Mouse (Mus musculus): ENCODE results near the gene Nfkbia. TPM values are rescaled to one million over a fixed set of nuclear protein-coding genes. Genes with fewer than 3 reads are reported as not detected.

The Nfkbia gene
- polyA plus RNA-seq, 1 experiment, result 229 TPM

GRCm38 (mm10) chr12:55491516-55492183, 797 bp downstream of the Nfkbia start:
- 1% methylated on average over 49 of the region's 57 CpGs for WGBS
- no peak for DNase-seq (ENCODE audit: low read depth, low spot score)

GRCm38 (mm10) chr12:55490722-55491449, 1.6 kb downstream of the Nfkbia start:
- 19% methylated on average over 13 of the region's 13 CpGs for WGBS
- DNase-seq (ENCODE audit: low read depth, low spot score), result no peak

GRCm38 (mm10) chr12:55489986-55490721, 2.3 kb downstream of the Nfkbia start:
- DNase-seq (ENCODE audit: low read depth, low spot score), result no peak
- 23% methylated on average over 14 of the region's 14 CpGs for WGBS

- 78% methylated on average over 13 of the region's 13 CpGs for WGBS
- DNase-seq (ENCODE audit: low read depth, low spot score), result no peak
Observed at GRCm38 (mm10) chr12:55488661-55489447, 3.6 kb downstream of the Nfkbia start.

- DNase-seq (ENCODE audit: low read depth, low spot score), result no peak
Observed at GRCm38 (mm10) chr12:55487843-55488660, 4.4 kb downstream of the Nfkbia start.

GRCm38 (mm10) chr12:55486923-55487674, 5.3 kb downstream of the Nfkbia start:
- 33% methylated on average over 18 of the region's 18 CpGs for WGBS
- no peak for DNase-seq (ENCODE audit: low read depth, low spot score)

More at GRCm38 (mm10) chr12:55487843-55488660, 4.4 kb downstream of the Nfkbia start:
- WGBS, result 91% methylated on average over 7 of the region's 7 CpGs

- WGBS, result 86% methylated on average over 6 of the region's 6 CpGs
- no peak for DNase-seq (ENCODE audit: low read depth, low spot score)
Observed at GRCm38 (mm10) chr12:55484800-55485199, 7.6 kb downstream of the Nfkbia start.

- DNase-seq (ENCODE audit: low read depth, low spot score), result no peak
- WGBS, result 81% methylated on average over 10 of the region's 10 CpGs
Observed at GRCm38 (mm10) chr12:55484079-55484774, 8.2 kb downstream of the Nfkbia start.

- WGBS, result 91% methylated on average over 5 of the region's 5 CpGs
- DNase-seq (ENCODE audit: low read depth, low spot score), result no peak
Observed at GRCm38 (mm10) chr12:55483591-55483990, 8.9 kb downstream of the Nfkbia start.

GRCm38 (mm10) chr12:55482732-55483131, 9.7 kb downstream of the Nfkbia start:
- DNase-seq (ENCODE audit: low read depth, low spot score), result no peak

GRCm38 (mm10) chr12:55481739-55482138, 10.7 kb downstream of the Nfkbia start:
- no peak for DNase-seq (ENCODE audit: low read depth, low spot score)
- WGBS, result 78% methylated on average over 4 of the region's 4 CpGs

More at GRCm38 (mm10) chr12:55482732-55483131, 9.7 kb downstream of the Nfkbia start:
- 90% methylated on average over 10 of the region's 10 CpGs for WGBS

GRCm38 (mm10) chr12:55480471-55481153, 11.8 kb downstream of the Nfkbia start:
- 67% methylated on average over 2 of the region's 2 CpGs for whole genome bisulfite sequencing
- DNase-seq (ENCODE audit: low read depth, low spot score), result no peak

- 88% methylated on average over 3 of the region's 3 CpGs for WGBS
- DNase-seq (ENCODE audit: low read depth, low spot score), result no peak
Observed at GRCm38 (mm10) chr12:55478901-55479300, 13.5 kb downstream of the Nfkbia start.

- WGBS, result 70% methylated on average over 13 of the region's 13 CpGs
- no peak for DNase-seq (ENCODE audit: low read depth, low spot score)
Observed at GRCm38 (mm10) chr12:55474209-55474583, 18.3 kb downstream of the Nfkbia start.

GRCm38 (mm10) chr12:55473250-55474208, 18.9 kb downstream of the Nfkbia start:
- WGBS, result 14% methylated on average over 8 of the region's 8 CpGs
- DNase-seq (ENCODE audit: low read depth, low spot score), result no peak

- no peak for DNase-seq (ENCODE audit: low read depth, low spot score)
- WGBS, result 53% methylated on average over 9 of the region's 9 CpGs
Observed at GRCm38 (mm10) chr12:55471344-55471743, 21.1 kb downstream of the Nfkbia start.

Measured in large intestine, adult 2 months (tissue).